Mouse (Mus musculus) hindbrain, postnatal 0 days (tissue): ENCODE data around the gene Kcnmb3. TPM values are rescaled to one million over a fixed set of nuclear protein-coding genes. Genes with fewer than 3 reads are reported as not detected.

ENCODE experiments used
- ATAC-seq: fragments of 200-750 bp; cut with Nextera tagmentation; 2 replicates; pipeline ENCODE4 v1.8.0; 2017; ENCODE audit warnings: mild to moderate bottlenecking, moderate TSS enrichment, moderate library complexity
- DNase-seq: peaks from one replicate; pipeline ENCODE4 v3.0.0-alpha.2; 2015; ENCODE audit warnings: low spot score
- H3K27ac ChIP-seq: fragments of 300-500 bp; sonication (generic); 2 replicates; pipeline ENCODE4 v1.5.1; 2014; ENCODE audit warnings: mild to moderate bottlenecking
- H3K27me3 ChIP-seq: fragments of 300-500 bp; sonication (generic); 2 replicates; pipeline ENCODE4 v1.6.1; 2014; ENCODE audit warnings: low read length, mixed read lengths; ENCODE audit not compliant: insufficient read depth
- H3K36me3 ChIP-seq: fragments of 300-500 bp; sonication (generic); 2 replicates; pipeline ENCODE4 v1.6.1; 2014; ENCODE audit warnings: low read length, mixed read lengths; ENCODE audit not compliant: insufficient read depth
- H3K4me1 ChIP-seq: fragments of 300-500 bp; sonication (generic); 2 replicates; pipeline ENCODE4 v1.6.1; 2014; ENCODE audit warnings: antibody characterized with exemption, low read length, mixed read lengths; ENCODE audit not compliant: insufficient read depth
- H3K4me2 ChIP-seq: fragments of 300-500 bp; sonication (generic); 2 replicates; pipeline ENCODE4 v1.6.1; 2014; ENCODE audit warnings: low read depth, mild to moderate bottlenecking, low read length, moderate library complexity, mixed read lengths
- H3K4me3 ChIP-seq: fragments of 300-500 bp; sonication (generic); 2 replicates; pipeline ENCODE4 v1.5.1; 2014; ENCODE audit warnings: low read length
- H3K9ac ChIP-seq: fragments of 300-500 bp; sonication (generic); replicated peaks from 2 replicates; pipeline ENCODE4 v1.6.1; 2014; ENCODE audit warnings: mild to moderate bottlenecking, low read length, moderate library complexity, mixed read lengths
- H3K9me3 ChIP-seq: fragments of 300-500 bp; sonication (generic); 2 replicates; pipeline ENCODE4 v1.6.1; 2016; ENCODE audit warnings: low read length, mixed read lengths
- CTCF ChIP-seq: IDR thresholded peaks from 2 replicates; pipeline ENCODE4 v1.5.1; 2016; ENCODE audit warnings: antibody characterized with exemption, control low read depth, low read depth
- WGBS: fragments of 180-500 bp; shearing (Covaris S2); extraction: QIAGEN DNeasy Blood & Tissue Kit; methylation state at CpG from one replicate; pipeline ENCODE4 v1.1.7; 2014; 5-methylcytosine and 5-hydroxymethylcytosine counted together
- polyA plus RNA-seq: library from polyadenylated mRNA; unstranded; fragments of >200 nt; fragmentation: Nextera tagmentation; extraction: Ambion mirVana; gene quantifications from 2 replicates; pipeline ENCODE4 v1.2.1, GENCODE M21; 2015
- total RNA-seq: library from RNA; depleted of rRNA; stranded (reverse); fragments of >200 nt; gene quantifications from 2 replicates; pipeline ENCODE4 v1.2.3, GENCODE M21; 2014

Kcnmb3 gene
- total and polyA plus RNA-seq, 2 experiments from 2014 or later = not detected

DNA sequence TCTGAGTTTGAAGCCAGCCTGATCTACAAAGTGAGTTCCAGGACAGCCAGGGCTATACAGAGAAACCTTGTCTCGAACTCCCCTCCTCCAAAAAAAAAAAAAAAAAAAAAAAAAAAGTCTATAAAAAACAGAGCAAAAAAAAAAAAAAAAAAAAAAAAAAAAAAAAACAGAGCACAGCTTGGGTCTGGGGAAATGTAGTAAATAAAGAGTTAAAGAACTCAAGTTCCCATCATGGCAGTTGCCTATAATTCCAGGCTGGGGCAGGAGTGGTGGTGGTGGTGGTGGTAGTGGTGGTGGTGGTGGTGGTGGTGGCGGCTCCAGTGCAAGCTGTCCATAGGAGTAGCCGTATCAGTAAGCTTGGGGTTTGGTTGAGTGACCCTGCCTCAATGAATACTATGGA lies 9.0 kb downstream of the Kcnmb3 start:
- Histone ChIP-seq H3K9me3 (no peaks in the 10 kb centered on the region), H3K27ac (no peak overlapping the region), H3K4me3 (no peak overlapping the region), H3K4me1 (no peaks in the 10 kb centered on the region), H3K27me3 (no peaks in the 10 kb centered on the region), H3K36me3 (no peaks in the 10 kb centered on the region), H3K4me2 (no peak overlapping the region), H3K9ac (no peak overlapping the region)
- WGBS = 81% methylated on average over 3 of the region's 3 CpGs
- DNase-seq (no peak), ATAC-seq (no peak)
- TF ChIP-seq CTCF = no peak

DNA sequence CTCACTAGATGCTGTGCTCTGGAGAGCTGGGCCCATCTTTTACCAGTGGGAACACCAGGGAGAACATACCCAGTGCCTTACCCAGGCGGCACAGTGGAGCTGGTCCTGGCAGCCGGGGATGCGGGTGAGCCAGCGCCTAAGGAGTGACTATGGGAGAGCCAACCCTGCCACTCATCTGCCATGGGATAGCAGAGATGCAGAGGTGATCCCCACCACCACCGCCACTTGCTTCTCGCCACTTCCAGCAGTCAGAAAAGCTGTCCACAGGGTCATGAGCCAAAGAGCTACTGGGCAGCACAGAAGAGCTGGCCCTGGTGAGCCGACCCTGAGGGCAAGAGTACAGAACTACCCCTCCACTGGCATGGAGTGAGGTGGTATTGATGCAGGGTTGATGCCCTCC lies 12.1 kb downstream of the Kcnmb3 start:
- Histone ChIP-seq H3K9me3 (no peaks in the 10 kb centered on the region), H3K4me2 (no peak overlapping the region), H3K9ac (no peak overlapping the region), H3K27me3 (no peaks in the 10 kb centered on the region), H3K4me1 (no peaks in the 10 kb centered on the region), H3K36me3 (no peaks in the 10 kb centered on the region), H3K27ac (no peak overlapping the region), H3K4me3 (no peak overlapping the region)
- TF ChIP-seq CTCF = no peak
- 89% methylated on average over 7 of the region's 7 CpGs for WGBS
- ATAC-seq = no peak
- no peak for DNase-seq

DNA sequence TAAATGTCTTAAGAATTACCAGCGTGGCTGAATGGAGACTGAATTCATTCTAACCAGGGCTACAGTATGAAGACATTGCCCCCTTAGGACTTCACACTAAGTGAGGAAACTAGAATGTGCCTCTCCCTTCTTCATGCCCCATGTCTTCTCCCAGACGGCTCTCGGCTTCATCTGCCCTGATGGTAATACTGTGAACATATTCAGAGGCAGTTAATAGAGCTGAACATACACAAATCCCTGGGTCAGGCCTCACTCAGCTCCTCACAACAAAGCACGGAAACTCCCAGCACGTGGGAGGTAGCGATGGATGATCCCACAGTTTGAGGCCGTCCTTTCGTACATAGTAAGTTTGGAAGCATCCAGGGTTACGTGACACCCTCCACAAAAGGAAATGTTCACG lies 18.8 kb downstream of the Kcnmb3 start:
- DNase-seq = no peak
- Histone ChIP-seq H3K4me1 (no peaks in the 10 kb centered on the region), H3K36me3 (no peaks in the 10 kb centered on the region), H3K27ac (no peak overlapping the region), H3K27me3 (no peaks in the 10 kb centered on the region), H3K4me2 (no peak overlapping the region), H3K9ac (no peak overlapping the region), H3K9me3 (no peaks in the 10 kb centered on the region), H3K4me3 (no peak overlapping the region)
- ATAC-seq = no peak
- TF ChIP-seq CTCF = no peak
- WGBS = 75% methylated on average over 10 of the region's 10 CpGs

DNA sequence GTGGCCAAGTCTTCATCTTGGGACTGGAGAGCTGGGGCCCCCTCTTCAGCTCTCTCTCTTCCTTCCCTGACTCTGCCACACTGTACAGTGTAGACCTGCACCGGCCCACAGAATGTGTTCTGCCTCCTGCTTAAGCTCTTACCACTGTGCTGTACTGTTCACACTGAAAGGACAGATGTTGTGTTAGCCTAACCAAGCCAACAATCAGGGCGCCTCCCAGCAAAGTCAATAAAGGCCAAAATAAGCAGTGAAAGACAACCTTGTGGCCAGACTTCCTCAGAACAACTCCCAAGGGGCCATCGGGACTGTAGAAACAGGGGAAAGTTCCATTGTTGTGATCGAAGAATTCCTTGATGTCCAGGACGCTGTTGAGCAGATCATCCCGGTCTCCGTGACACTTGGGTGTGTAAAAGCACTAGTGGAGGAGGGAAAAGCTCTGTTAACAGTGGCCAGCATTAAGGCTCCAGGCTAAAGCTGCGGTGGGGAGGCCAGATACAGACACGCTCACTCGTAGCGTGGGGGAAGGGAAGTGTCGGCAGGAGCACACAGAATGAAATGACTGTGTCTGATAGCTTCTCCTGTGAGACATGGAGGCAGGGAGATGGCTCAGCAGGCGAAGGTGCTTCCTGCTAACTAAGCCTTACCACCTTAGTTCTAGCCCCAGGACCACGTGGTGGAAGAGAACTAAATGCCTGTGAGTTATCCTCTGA lies 19.7 kb downstream of the Kcnmb3 start:
- no peaks in the 10 kb centered on the region for H3K4me1 ChIP-seq
- no peak overlapping the region for H3K4me3 ChIP-seq
- no peaks in the 10 kb centered on the region for H3K27me3 ChIP-seq
- no peak for ATAC-seq
- DNase-seq = no peak
- H3K9ac ChIP-seq = no peak overlapping the region
- H3K9me3 ChIP-seq = no peaks in the 10 kb centered on the region
- 75% methylated on average over 14 of the region's 14 CpGs for WGBS
- no peak for TF ChIP-seq CTCF
- no peaks in the 10 kb centered on the region for H3K36me3 ChIP-seq
- no peak overlapping the region for H3K27ac ChIP-seq
- H3K4me2 ChIP-seq = no peak overlapping the region

DNA sequence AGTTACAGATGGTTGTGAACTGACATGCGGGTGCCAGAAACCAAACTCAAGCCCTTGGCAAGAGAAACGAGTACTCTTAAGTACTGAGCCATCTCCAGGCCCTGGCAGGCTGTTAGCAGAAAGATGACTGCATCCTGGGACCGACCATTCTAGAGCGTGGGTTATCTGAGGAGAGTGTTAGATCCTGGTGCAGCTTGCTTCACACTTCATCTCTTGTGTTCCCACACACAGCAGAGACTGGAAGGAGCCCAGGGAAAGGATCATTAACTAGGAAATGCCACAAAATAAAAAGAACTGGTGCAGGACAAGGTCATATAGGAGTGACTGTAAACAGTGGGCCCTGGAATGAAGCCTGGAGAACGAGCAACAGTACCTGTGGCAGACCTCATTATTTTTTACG lies 20.9 kb downstream of the Kcnmb3 start:
- Histone ChIP-seq H3K4me2 (no peak overlapping the region), H3K27ac (no peak overlapping the region), H3K27me3 (no peaks in the 10 kb centered on the region), H3K4me3 (no peak overlapping the region), H3K9me3 (no peaks in the 10 kb centered on the region), H3K9ac (no peak overlapping the region), H3K36me3 (no peaks in the 10 kb centered on the region), H3K4me1 (no peaks in the 10 kb centered on the region)
- DNase-seq (no peak), ATAC-seq (no peak)
- 78% methylated on average over 6 of the region's 6 CpGs for WGBS
- no peak for TF ChIP-seq CTCF

DNA sequence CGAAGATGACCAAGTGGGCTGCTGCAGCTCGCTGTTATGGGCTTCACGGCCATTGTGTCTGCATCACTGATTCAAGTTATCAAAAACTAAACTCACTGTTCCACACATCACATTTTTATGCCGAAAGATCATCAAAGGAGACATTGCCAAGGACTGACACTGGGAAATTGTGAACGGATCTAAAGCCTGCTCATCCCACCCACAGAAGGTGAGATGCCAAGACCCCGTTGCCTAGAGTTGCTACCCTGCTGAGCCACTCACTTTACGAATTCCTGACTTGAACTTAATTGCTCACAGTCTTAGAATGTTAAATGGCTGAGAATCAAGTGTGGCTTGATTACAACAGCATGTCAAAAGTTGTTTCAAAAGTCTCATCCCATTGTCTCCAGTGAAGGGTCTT lies 21.6 kb downstream of the Kcnmb3 start:
- no peak for DNase-seq
- H3K4me3 ChIP-seq = no peak overlapping the region
- WGBS = 46% methylated on average over 7 of the region's 7 CpGs
- H3K4me1 ChIP-seq = no peaks in the 10 kb centered on the region
- H3K9ac ChIP-seq = no peak overlapping the region
- no peaks in the 10 kb centered on the region for H3K9me3 ChIP-seq
- H3K27ac ChIP-seq = no peak overlapping the region
- no peak overlapping the region for H3K4me2 ChIP-seq
- no peaks in the 10 kb centered on the region for H3K36me3 ChIP-seq
- H3K27me3 ChIP-seq = no peaks in the 10 kb centered on the region
- no peak for TF ChIP-seq CTCF
- ATAC-seq = no peak

DNA sequence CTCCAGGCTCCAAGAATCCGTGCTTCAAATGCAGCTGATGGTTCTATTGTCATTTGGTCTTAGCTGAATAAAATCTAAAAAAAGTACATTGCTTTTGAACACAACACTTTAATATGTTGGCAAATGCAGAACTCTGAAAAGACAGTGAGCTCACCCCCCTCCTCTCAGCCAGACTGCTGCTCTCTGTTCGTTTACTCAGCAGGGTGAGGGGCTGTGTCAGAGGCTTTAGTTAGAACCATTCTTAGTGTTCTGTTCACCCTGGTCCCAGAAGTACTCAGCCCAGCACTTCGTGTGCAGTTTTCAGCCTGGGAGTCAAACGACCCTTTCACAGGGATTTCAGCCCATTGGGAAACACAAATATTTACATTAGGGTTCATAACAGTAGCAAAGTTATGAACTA lies 23.6 kb downstream of the Kcnmb3 start:
- no peak overlapping the region for H3K9ac ChIP-seq
- H3K27ac ChIP-seq = no peak overlapping the region
- TF ChIP-seq CTCF = no peak
- no peaks in the 10 kb centered on the region for H3K9me3 ChIP-seq
- ATAC-seq (no peak), DNase-seq (no peak)
- H3K4me2 ChIP-seq = no peak overlapping the region
- no peaks in the 10 kb centered on the region for H3K4me1 ChIP-seq
- WGBS = 69% methylated on average over 4 of the region's 4 CpGs
- H3K36me3 ChIP-seq = peaks cover 10% of the 10 kb centered on the region; the same call in 1 of the 2 replicates
- H3K27me3 ChIP-seq = no peaks in the 10 kb centered on the region
- H3K4me3 ChIP-seq = no peak overlapping the region
